Mouse (Mus musculus) thymus, postnatal 4 days (tissue): Measurements from ENCODE around the gene Tnik.

Experiments
- DNase-seq: peaks from one replicate; pipeline ENCODE4 v3.0.0; 2021

Tnik gene

DNA sequence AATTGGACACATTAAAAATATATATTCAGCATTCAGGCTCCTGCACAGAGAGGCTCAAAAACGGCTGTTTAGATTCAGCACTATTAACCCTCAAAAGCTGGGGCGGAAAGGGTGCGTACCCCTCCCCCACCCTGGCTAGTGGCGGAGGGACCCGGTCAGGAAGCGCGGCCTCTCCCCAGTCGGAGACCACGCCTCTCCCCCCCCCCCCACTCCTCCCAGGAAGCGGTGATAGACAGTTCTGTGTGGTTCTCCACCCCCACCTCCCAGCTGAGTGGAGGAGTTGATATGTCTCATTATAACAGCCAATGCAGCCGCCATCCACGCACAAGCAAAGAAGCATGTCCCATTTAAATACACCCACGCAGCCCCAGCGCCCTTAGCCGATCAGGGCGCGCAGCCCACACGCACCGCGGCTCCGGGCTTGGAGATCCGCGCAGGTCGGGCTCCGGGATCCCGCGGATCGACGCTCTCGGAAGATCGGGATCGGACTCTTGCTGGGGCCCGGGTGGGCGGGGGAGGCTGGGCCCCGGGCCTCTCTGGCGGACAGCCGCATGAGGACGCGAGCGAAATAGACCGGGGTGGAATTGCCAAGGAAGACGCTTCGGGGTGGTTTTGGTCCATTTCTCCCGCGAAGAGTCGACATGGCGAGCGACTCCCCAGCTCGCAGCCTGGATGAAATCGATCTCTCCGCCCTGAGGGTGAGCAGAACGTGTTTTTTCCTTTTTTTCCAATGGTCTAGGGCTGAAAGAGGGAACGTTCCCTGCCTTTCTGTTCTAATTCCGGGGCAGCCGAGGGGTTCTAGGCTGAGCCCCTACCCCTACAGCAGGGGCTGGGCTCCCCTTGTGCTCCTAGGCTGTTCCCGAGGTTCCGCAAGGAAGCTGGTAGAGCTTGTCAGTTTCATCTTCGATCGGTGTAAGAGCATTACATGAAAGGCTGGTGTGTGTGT lies at the start of gene Tnik:
Tnik (plus strand) TSS at position 213 of the 946 bp plus-strand sequence.
- peak; percentile 85 for DNase-seq

DNA sequence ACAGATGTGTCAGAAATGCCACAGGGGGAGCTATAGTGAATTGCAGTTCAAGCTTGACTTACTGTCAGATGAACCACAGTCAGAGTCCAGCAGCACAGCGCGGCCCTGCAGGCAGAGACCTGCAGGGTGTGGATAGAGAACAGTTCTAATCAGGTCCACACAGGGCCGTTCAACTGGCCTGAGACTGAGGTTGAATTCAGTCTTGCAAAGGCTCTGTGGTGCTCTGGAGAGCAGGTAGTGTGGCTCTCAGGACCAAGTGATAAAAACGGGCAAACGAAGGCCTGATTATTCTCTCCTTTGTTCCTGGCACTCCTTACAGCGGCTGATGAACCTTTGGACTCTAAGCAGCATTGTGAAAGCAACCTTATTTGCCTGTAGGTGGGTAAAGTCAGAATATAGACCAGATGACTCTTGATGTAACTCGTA lies 48.1 kb upstream of the Tnik start:
- no peak for DNase-seq

DNA sequence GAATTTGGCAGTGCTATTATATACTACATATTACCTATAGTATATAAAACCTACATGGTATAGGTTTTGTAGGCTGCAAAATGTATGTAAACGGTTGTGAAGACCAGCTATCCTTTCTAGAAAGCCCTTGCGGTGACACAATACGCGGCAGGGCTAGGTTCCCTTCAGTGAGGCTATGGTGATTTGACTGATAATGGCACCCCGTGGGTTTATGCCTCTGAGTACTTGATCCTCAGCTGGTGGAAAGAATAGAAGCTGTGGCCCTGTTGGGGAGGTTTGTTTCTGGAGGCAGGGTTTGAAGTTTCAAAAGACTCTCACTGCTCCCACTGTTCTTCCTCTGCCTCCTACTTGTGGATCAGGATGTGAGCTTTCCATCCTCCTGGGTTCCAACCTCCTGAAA lies 46.0 kb upstream of the Tnik start:
- DNase-seq, result no peak

DNA sequence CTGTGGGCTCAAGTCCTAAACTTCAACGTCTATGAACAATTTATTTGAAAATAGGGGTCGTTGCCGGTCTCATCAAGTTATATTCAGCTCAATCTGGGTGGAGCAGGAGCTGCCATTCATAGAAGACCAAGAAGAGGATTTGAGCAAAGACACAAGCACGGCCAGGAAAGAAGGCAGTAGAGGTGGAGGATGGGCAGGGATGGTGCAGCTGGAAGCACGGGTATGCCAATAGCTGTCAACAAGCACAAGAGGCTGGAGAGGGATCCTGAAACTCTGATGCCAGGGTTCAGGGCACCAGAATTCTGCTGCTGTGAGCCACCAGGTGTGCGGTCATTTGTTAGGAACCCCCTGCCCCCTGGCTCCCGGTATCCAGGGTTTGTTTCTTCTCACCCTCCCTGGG lies 43.5 kb upstream of the Tnik start:
- no peak for DNase-seq

DNA sequence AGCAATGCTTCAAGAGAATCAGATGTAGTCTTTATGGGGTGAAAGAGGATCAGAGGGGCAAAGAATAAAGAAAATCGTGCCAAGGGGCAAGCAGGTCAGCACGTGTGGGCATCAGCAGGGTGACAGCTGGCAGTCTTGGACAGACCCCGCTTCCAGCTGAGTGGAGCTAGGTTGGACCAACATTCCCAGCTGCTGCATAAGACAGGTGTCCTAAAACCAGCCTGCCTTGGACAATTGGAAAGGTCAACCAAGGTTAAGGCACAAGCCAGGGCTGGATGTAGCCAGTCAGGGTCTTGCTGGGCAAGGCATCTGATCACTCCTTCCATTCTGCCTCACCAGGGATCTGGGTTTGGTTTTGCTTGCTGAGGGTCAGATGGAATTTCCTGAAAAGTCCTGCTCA lies 43.0 kb upstream of the Tnik start:
- no peak for DNase-seq

DNA sequence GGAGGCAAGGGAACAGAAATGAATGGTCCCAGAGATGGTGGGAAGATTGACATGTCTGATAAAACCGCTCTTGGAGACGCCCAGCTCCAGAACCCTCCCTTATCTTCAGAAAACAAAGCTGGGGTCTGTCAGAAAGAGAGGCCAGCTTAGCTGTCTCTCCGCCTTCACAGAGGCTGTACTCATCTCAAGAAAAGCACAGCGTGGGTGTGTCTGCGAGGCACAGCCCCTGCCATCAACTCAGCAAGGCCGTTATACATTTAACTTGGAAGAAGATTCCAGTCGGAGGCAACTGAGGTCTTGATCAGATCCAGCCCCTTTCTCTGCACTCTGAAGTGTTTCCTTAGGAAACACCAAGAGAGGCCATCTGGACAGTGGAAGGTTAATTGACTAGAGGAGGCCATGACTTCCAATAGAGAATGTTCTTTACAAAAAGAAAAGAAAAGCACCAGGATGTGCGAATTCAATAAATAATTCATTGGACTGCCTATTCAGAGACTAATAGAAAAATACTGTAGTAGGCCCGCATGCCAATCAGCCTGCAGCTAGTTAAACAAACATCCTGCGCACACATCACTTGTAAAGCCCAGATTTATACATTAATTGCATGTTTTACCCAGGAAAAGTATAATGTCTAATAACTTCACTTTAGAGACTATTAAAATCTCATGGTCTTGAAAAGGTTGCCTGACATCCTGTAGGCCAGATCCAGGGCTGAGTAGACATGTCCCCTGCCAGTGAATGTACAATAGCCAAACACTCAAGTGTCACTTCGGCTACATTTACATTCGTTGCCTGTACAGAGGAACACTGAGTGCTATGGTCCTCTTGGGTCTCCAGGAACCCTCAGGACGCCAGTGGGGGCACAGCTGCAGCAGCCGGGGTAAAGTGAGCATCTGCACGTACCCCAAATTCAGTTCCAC lies 38.3 kb upstream of the Tnik start:
- no peak for DNase-seq

DNA sequence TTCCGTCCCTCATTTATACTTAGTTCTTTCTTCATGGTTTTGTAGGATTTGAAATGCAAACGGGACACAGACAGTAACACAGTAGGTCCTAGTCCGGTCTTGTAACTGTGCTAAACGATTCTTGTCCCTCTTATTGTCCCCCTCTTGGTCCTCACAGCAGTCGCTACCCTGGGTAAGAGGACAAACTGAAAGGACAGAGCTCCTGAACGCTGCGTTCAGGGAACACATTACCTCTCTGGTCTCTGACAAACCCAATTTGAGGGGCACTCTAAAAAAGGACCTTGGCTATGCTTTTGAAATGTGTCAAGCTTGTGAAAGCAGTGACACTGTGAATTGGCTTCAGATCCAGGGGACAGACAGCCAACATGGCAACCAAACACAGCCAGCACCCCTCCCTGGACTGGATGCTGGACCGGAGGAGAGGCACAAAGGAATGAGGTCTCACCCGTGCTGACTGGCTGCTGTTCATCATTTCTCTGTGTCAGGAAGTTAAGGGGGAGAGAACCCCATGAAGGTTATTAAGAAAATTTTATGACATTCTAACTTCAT lies 37.6 kb upstream of the Tnik start:
- no peak for DNase-seq

DNA sequence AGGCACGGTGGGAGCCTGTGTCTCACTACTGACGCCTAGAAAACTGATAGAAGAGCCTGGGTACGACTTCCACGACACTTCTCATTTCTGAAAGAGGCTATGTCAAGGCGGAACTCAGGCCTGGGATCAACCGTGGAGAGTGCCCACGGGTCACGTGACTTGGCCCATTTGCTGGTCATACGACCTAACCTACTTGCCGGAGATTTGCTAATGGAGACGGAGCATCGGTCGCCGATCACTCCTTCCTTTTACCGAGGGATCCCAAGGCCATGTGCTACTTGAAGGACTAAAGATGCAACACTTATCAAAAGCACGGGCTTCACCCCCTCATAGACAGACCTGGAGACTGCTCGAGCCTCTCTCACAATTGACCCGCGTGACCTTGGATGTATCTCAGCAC lies 36.8 kb upstream of the Tnik start:
- no peak for DNase-seq

DNA sequence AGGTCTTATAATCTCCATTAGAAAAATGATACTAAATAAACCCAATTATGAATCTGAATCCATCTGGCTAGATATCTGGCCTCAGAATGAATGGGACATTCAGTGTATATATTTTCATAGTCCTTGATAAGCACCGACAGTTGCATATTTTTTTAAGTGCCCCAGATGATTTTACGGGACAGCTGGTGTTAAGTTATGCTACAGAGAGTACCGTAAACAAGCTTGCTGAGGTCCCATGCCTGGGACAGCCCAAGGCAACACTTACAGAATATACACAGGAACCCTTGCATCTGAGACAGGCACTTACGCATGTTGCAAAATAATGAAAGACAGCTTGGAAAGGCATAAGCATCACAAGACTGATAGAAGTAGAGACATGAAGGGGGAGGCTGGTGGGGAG lies 34.1 kb upstream of the Tnik start:
- no peak for DNase-seq

DNA sequence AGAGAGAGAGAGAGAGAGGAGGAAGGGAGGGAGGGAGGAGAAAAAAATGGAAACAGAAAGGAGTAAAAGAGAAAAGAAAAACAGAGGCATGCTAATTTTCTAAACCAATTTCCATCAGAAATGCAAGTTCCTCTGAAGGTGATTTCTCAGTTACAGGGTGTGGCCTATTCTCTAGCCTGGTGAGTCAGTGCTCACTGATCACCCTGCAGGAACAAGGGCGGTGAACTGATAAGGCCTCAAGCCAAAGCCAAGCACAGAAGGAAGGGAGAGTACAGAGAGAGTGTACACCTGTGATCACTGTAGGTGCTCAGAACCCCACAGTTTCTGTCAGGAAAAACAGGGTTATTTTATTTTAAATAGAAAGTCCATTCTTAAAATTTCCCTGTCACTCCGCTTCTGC lies 33.5 kb upstream of the Tnik start:
- DNase-seq, result no peak

DNA sequence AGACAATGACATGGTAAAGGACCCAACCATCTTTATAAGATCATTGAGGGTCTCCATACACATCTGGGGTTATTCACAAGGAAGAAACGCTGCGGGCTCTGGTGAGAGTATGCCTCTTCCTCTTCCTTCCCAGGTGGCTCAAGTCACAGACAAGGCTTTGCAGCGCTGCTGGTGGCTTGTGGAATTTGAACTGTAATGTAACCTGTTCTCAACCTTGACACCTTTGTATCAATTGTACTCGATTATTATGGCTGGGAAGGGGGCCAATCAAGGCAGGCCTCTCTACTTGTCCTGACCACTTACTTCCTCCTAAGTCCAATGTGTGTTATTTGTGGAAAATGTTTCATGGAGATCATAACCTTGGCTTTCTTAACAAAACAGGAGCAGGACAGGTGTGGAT lies 30.1 kb upstream of the Tnik start:
- DNase-seq, result no peak

DNA sequence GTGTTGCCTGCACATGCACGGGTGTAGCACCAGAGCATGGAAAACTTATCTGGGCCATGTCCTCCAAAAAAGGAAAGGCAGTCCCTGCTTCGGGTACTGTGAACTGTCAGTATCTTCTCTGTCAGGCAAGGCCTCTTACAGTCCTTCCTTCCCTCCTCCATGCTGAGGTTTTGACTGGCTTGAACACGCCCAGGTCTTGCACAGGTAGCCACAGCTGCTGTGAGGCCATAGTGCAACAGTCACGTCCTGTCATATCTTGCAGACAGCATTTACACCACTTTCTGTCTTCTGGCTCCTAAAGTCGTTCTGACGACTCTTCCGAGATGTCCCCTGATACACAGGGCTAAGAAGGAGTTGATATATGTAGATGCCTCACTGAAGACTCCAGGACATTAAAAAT lies 28.8 kb upstream of the Tnik start:
- no peak for DNase-seq

DNA sequence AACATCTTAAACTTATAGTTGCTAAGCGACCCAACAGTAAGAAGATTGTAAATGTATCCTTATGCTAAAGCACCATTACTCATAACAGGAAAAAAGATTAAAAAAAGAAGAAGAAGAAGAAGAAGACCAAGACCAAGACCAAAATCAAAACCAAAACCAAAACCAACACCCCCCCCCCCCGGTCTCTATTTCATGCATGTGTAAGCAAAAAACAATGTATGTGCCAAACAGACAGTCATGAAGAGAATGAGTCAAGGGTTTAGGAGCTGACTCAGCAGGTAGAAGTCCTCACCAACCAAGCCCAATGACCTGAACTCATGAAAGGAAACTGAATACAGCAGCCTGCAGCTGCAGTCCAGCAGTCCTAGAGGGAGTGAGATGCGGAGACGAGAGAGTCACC lies 26.3 kb upstream of the Tnik start:
- no peak for DNase-seq

DNA sequence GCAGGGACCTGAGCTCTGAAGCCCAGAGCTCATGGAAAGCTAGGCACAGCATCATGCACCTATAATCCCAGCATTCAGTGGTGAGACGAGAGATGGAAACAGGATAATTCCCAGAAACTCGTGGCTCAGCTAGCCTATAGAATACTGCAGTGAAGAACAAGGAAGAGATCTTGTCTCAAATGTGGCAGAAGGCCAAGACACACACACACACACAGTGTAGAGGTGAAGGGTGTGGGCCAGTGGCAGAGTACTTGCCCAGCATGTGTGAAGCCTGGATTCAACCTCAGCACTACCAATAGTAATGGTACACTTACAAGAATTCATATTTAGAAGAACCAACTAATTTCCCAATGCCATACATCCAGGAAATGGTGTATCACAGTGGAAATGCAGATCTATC lies 24.9 kb upstream of the Tnik start:
- no peak for DNase-seq

DNA sequence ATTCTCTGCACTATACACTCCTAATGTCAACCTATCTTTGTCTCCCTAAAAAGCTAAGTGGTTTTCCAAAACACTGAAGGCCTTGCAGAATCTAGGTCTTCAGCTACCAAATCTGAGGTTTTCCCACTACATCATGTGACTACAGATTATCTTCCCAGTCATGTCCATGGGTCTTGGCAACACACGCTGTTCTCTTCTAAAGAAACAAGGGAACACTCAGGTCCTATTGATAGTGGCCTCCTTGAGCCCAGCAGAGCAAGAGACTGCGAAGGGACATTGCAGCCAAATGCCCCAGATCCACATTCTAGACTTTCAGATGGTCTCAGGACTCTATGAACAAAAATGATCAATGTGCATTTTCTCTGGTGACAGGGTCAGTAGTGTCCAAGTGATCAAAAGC lies 20.5 kb upstream of the Tnik start:
- DNase-seq, result no peak

DNA sequence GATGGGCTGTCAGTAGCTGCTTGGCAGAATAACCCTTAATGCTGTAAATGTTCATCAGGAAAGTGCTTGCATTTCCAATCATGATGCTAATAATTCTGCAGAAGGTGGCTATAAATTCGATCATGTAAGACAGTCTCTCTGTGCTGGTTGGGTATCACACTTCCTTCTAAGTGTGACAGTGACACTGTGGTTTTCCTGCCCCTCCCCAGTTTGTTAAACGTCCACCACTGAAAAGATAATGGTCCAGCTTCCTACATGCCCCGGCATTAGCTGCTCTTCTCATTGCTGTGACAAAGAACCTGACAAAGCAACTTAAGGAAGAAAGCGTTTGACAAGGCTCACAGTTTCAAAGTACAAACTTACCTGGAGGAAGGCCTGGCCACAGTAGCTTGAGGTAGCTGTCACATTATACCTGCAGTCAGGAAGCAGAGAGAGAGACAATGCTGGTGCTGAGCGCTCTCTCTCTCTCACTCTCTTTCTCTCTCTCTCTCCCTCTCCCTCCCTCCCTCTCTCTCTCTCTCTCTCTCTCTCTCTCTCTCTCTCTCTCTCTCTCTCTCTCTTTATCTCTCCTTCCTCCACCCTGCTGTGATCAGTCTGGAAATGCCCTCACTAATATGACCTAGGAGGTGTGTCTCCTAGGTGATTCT lies 18.6 kb upstream of the Tnik start:
- DNase-seq, result no peak

DNA sequence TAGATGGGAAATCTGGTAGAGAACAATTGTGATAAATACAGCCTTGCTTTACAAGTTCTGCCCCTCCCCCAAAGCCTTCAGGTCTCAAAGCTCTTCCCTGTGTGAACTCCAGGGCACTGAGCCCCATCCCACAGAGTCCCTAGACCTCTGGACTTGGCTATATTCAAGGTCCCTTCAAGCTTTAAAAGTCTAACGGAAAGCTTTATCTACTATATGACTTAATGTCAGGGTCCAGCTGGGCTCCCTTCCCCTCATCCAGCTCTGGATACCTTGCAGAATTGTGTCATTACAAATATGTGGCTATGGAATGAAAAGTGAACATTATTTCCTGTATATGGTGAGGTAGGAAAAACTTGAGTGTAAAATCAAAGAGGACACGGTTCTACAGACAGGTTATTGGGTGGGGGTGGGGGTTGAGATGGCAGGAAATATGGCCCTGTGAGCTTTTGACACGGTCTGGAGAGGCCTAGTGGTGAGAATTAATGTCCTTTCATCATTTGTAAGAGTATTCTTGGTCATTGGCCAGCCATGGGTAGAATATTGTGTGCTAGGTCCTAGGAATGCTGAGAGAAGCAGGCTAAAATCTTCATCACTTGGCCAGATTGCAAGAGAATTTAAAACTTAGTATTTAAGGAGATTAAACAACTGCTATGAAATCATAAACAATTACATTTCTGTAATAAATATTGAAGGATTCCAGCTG lies 14.6 kb upstream of the Tnik start:
- no peak for DNase-seq

DNA sequence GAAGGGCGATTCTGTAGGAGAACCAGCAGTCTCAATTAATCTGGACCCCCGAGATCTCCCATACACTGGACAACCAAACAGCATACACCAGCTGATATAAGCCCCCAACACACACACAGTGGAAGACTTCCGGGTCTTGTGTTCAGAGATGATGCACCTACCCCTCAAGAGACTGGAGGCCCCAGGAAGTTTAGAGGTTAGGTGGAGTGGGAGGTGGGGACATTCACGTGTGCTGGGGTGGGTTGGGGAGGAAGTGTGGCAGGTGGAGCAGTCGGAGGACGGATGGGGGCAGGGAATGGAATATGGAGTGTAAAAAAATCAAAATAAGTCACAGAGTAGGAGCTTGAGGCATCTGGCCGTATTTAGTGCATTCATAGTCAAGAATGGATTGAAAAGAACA lies 7.3 kb upstream of the Tnik start:
- peak; percentile 54 for DNase-seq

DNA sequence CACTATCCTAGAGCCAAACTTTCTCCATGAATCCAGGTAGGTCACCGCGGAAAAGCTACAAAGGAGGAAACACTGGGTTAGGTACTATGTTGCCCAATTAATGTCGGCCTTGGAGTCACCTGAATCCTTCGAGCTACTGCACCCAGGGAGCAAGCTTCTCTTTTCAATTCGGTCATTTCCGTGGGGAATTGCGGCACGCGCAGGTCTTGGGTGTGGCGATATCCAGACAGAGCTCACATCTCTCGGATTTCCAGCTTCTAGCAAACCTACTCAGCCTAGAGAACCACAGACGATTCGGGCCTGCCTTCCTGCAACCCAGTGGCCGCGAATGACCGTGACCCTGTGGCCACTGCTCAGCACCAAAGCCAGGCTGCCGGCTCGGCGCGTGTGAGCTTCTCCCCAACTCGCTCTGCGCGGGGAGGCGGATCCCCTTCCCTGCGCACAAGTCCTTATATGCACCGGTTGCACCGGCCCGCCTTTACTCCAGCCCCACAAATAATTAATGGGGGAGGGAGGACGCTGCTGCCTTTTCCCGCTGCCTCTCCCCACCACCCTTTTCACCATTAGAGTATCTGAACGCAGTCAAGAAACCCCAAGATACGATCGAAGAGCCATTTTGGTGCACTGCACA lies 528 bp upstream of the Tnik start:
- DNase-seq, result peak; percentile 77

DNA sequence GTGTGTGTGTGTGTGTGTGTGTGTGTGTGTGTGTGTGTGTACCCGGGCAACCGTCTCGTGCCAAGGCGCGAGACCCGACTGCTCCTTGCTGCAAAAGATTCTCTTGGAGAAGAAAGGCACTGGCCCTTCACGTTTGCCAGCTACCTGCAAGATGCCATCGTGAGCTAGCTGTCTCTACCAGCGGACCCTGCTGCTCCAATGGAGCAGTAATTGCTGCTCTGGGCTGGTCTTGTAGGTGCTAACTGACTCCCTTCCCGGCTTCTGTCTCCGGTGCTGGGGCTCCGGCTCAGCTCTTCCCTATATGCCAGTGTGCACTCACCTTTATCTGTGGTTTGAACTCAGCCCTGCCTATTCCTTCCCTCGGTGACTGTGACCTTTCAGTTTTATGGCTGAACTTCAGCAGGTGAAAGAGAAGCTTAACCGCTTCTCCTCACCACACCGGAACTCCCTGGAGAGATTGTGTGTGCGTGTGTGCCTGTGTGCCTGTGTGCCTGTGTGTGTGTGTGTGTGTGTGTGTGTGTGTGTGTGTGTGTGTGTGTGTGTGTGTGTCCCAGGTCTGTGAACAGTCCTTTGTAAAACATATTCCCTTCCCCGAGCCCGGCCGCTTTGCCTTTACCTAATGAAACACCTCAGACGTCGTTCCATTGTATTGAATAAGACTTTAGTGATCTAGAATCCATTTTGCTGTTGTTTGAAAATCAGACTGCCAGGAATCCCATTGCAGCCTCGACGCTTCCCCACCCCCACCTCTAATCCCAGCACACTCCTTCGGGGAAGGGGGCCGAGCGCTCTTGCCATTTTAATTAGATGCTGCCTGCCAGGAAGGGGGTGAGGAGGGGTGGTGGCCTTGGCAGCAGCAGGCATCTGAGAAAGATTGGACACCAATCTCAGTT lies 1.2 kb downstream of the Tnik start:
- peak; percentile 56 for DNase-seq

DNA sequence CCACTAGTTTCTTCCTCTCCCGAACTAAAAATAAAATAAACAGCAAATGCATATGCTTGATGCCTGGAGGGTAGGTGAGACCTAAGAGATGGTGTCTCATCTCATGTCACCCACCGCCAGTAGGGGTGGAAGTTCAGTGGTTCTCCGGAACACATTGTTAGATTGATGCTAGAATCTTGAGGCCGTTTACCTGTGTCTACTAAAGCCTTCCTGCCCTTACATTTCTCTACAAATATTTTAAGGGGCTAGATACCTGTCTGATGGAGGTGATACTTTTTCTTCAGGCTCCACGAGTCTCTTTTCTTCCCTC lies 1.8 kb downstream of the Tnik start:
- peak; percentile 54 for DNase-seq
